Mouse (Mus musculus) bone marrow macrophage, adult 2 months (primary cell): Measurements from ENCODE around the gene Cyb5r4.

Experiments
- CTCF ChIP-seq: IDR thresholded peaks from 2 replicates; pipeline ENCODE4 v1.5.1; 2012; ENCODE audit warnings: low read depth, mild to moderate bottlenecking, low read length, moderate library complexity
- POLR2A ChIP-seq: IDR thresholded peaks from 2 replicates; pipeline ENCODE4 v1.6.1; 2012; ENCODE audit warnings: mild to moderate bottlenecking, low read depth, low read length, borderline replicate concordance

DNA sequence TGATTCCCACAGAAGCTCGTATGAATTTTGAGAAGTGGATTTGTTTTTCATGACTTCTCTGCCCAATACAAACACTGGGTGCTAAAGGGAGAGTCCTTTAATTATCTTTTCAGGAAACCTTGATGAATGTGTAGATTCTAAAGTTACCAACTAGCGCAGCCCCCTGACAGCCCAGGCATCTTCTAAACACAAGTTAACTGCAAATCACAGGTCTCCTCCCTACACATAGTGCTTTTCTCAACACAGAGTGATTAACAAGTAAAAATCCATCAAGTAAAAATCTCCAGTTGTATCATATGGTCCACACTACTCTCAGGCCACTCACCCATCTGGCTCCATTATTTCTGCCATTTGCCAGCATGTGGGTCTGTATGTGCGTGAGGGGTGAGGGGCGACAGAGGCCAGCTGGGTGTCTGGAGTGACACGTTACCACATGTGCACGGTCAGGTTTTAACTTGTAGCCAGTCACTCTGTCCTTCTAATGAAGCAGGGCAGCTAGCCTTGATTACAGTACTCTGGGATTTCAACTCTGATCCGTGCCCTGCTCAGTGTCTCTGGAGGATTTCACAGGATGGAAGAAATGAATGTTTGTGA lies 35.0 kb upstream of the Cyb5r4 start:
- TF ChIP-seq CTCF (no peak), POLR2A (no peak)
